Mouse (Mus musculus) inflammation-experienced regulatory T-cells (primary cell): ENCODE measurements around the gene Zfp185. TPM values are rescaled to one million over a fixed set of nuclear protein-coding genes. Genes with fewer than 3 reads are reported as not detected.

Source experiments
- polyA plus RNA-seq, 2 experiments: library from polyadenylated mRNA; unstranded; fragments of 100-300 nt; shearing (Covaris generic); gene quantifications; one replicate each; pipeline ENCODE4 v1.2.1; 2017

Gene Zfp185
- under 1 TPM in 1 of 2 experiments, not detected in 1; 0.77 TPM for polyA plus RNA-seq

DNA sequence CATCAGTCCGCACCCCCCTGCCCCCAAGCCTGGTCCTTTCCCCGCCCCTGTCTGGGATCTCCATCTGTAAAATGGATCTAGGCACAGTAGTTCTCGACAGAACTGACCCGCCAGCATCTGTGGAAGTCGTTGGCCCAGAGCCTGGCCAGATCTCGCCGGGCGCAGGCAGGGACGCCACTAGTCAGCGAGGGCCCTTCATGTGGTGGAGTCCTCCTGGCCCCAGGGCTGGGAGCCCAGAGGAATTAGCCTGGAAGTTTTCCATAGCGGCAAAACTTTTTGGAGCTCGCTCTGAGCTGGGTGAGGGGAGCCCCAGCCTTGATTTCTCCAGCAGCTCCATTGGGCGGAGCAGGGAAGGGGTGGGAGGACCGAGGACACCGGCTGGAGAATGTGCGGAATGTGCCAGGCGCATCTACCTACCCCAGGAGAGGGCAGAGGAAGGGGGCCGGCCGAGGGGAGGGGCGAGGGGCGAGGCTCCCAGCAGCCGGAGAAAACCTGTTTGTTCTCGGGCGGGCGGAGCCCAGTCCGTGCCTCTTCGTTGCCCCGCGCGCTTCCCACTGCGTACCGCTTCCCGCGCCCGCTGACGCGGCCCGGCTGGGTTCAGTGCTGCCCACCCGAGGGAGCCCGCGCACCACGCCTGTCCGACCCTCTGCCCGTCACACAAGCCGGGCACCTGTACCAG, at the start of gene Zfp185:
TSS of gene Zfp185 (plus strand) at position 499 of the 679 bp plus-strand sequence.

DNA sequence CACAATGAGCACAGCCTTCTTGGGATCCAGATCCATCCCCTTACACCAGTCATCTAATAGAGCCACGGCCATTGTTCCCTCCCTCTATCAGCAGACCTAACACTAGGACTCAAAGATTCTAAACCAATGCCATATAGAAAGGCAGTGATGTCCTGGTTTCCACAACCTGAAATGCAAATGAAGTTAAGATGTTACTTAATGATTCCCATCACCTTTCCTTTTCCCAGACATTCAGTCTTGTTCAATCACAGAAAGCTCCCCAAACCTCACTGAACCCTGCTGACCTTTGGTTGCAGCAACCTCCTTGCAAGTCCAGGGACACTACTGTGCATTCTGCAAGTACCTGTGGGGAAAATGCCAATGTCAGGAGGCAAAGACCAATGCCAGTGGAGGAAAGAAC, 49.9 kb downstream of the Zfp185 start, which contains the start of gene Pnma5:
TSS of gene Pnma5 (minus strand) at position 101 of the 400 bp plus-strand sequence.

GRCm38 (mm10) chrX:73064415-73064793, 77.3 kb downstream of the Zfp185 start, which contains the start of gene Pnma3:
TSS of gene Pnma3 (plus strand) at chrX:73064787.

Other genes starting within 250 kb of the Zfp185 start
- not detected for gene Gabrq, start 162.2 kb upstream of the Zfp185 start, polyA plus RNA-seq
- 100 to 1,000 TPM; 115 to 118 TPM for gene Cetn2, start 68.9 kb upstream of the Zfp185 start, polyA plus RNA-seq
- 10 to 100 TPM; 17.5 to 17.8 TPM for gene Nsdhl, start 68.8 kb upstream of the Zfp185 start, polyA plus RNA-seq
- under 1 TPM in 1 of 2 experiments, not detected in 1; 0.88 TPM for gene Pnma5, start 49.8 kb downstream of the Zfp185 start, polyA plus RNA-seq
- gene Pnma3, start 77.4 kb downstream of the Zfp185 start, polyA plus RNA-seq = not detected
- 10 to 100 TPM; 77.0 to 88.6 TPM for gene Xlr4a, start 95.1 kb downstream of the Zfp185 start, polyA plus RNA-seq
- gene Xlr3a, start 109.8 kb downstream of the Zfp185 start, polyA plus RNA-seq = 1 to 10 TPM; 1.8 to 3.7 TPM
- under 1 TPM in 1 of 2 experiments, not detected in 1; 0.71 TPM for gene Gm14685, start 129.7 kb downstream of the Zfp185 start, polyA plus RNA-seq
- not detected for gene Xlr5b, start 161.5 kb downstream of the Zfp185 start, polyA plus RNA-seq
- under 1 TPM in 1 of 2 experiments, not detected in 1; 0.65 TPM for gene DXBay18, start 162.1 kb downstream of the Zfp185 start, polyA plus RNA-seq
- gene Spin2d, start 189.7 kb downstream of the Zfp185 start, polyA plus RNA-seq = not detected
- gene Xlr3b, start 204.9 kb downstream of the Zfp185 start, polyA plus RNA-seq = 10 to 100 TPM; 26.2 to 30.7 TPM
- 100 to 1,000 TPM; 124 to 139 TPM for gene Xlr4b, start 227.0 kb downstream of the Zfp185 start, polyA plus RNA-seq
- gene F8a, start 241.0 kb downstream of the Zfp185 start, polyA plus RNA-seq = 10 to 100 TPM; 21.8 to 26.9 TPM